Mouse (Mus musculus) liver, embryonic 15.5 days (tissue): ENCODE measurements around the gene Tfb2m. TPM values are rescaled to one million over a fixed set of nuclear protein-coding genes. Genes with fewer than 3 reads are reported as not detected.
"Not testable (repeated sequence)": the region's sequence is repeated elsewhere in the genome, so short reads cannot be mapped to it uniquely, and the experiment has no call there.

Experiments
- ATAC-seq: fragments of 200-750 bp; cut with Nextera tagmentation; 2 replicates; pipeline ENCODE4 v1.8.0; 2017; ENCODE audit warnings: moderate number of reproducible peaks, mild to moderate bottlenecking, moderate library complexity; ENCODE audit not compliant: insufficient read depth
- H3K27ac ChIP-seq: fragments of 300-500 bp; sonication (generic); replicated peaks from 2 replicates; pipeline ENCODE4 v1.5.1; 2015; ENCODE audit warnings: mild to moderate bottlenecking, inconsistent platforms
- H3K27me3 ChIP-seq: fragments of 300-500 bp; sonication (generic); 2 replicates; pipeline ENCODE4 v1.6.1; 2015; ENCODE audit warnings: mild to moderate bottlenecking, inconsistent platforms
- H3K36me3 ChIP-seq: fragments of 300-500 bp; sonication (generic); replicated peaks from 2 replicates; pipeline ENCODE4 v1.6.1; 2015; ENCODE audit warnings: moderate library complexity, mild to moderate bottlenecking, inconsistent platforms
- H3K4me1 ChIP-seq: fragments of 300-500 bp; sonication (generic); replicated peaks from 2 replicates; pipeline ENCODE4 v1.6.1; 2015; ENCODE audit warnings: inconsistent platforms
- H3K4me2 ChIP-seq: fragments of 300-500 bp; sonication (generic); 2 replicates; pipeline ENCODE4 v1.6.1; 2015; ENCODE audit warnings: moderate library complexity, mild to moderate bottlenecking, inconsistent platforms
- H3K4me3 ChIP-seq: fragments of 300-500 bp; sonication (generic); replicated peaks from 2 replicates; pipeline ENCODE4 v1.5.1; 2015; ENCODE audit warnings: mild to moderate bottlenecking, inconsistent platforms
- H3K9ac ChIP-seq: fragments of 300-500 bp; sonication (generic); 2 replicates; pipeline ENCODE4 v1.6.1; 2015; ENCODE audit warnings: moderate library complexity, mild to moderate bottlenecking, inconsistent platforms
- H3K9me3 ChIP-seq: fragments of 300-500 bp; sonication (generic); replicated peaks from 2 replicates; pipeline ENCODE4 v1.6.1; 2016; ENCODE audit warnings: inconsistent platforms
- WGBS: fragments of 180-500 bp; shearing (Covaris S2); methylation state at CpG from one replicate; pipeline ENCODE4 v1.1.7; 2015; ENCODE audit warnings: mixed read lengths; ENCODE audit not compliant: insufficient replicate concordance; 5-methylcytosine and 5-hydroxymethylcytosine counted together
- polyA plus RNA-seq: library from polyadenylated mRNA; unstranded; fragments of >200 nt; fragmentation: Nextera tagmentation; extraction: Ambion mirVana; gene quantifications from 2 replicates; pipeline ENCODE4 v1.2.1, GENCODE M21; 2015

Tfb2m gene
- 8.2 and 8.3 TPM in 2 replicates for polyA plus RNA-seq

DNA sequence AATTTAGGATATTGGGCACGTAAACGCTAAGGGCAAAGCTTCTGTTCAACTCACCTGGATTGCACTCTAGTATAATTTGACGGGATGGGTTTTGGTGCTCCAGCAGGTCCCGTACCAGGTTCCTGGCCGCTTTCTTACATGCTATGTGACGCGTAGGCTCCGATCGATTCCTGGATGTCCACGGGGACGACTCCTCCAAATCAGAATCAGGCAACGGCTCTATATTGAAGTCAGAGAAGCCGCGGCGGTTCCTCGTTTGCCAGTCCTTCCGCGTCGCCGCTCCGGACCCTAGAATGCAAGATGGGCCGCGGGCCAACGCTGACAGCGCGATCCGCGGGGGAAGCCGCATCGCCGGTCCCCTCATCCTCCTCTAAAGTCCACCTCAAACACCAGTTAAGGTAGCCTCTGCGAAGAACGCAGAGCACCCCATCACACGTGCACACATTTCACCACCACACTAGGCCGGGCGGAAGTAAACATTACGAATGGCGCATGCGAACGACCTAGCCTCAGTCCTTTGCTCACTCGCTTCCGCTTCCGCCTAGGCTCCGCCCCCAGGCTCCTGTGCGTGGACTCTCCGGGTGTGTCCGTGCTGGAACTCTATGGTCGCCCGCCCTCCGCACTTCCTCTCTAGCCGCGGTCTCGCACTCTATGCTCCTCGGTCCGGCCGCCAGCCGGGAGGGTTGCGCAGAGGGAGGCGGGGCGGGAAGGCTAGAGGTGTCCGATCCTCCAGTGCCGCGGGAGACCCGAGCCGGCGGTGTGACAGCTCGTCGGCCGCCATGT lies at the start of gene Tfb2m, which contains the start of gene Cnst:
Gene Tfb2m, minus strand, starts transcription at position 500 of the 783 bp plus-strand sequence.
Gene Cnst, plus strand, starts transcription at position 603 of the 783 bp plus-strand sequence.
- not testable (repeated sequence) for H3K27me3 ChIP-seq, H3K9me3 ChIP-seq
- Histone ChIP-seq H3K4me2 (peak within 1 kb of the TSS; percentile 76), H3K4me3 (peak within 1 kb of the TSS; percentile 79), H3K4me1 (peaks cover 51% of the 10 kb centered on the region), H3K9ac (peak within 1 kb of the TSS; percentile 87), H3K36me3 (peaks cover 16% of the 10 kb centered on the region), H3K27ac (peak within 1 kb of the TSS; percentile 97)
- under 1% methylated on average over 69 of the region's 69 CpGs for WGBS
- peak; percentile 99 for ATAC-seq

DNA sequence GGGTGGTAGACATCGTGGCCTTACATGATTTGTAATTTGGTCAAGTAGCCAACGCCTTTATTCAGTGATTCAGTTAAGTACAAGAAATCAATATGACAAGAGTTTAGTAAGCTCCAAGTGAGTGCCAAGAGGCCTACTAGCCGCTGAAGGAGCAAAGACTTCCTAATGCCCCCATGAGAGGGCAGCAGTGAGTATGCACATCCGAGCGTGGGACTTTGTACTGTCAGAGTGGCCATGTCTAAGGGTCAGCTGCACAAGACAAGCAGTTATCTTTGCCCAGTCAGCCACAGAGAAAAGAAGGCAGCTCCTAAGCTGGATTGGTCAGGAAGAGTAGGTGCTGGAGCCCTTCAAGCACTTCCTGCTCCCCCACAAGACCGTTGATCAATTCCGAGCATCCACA lies 46.9 kb upstream of the Tfb2m start:
- no peak for ATAC-seq
- H3K4me3 ChIP-seq: no peak overlapping the region
- no peak overlapping the region for H3K9ac ChIP-seq
- WGBS: 74% methylated on average over 7 of the region's 7 CpGs
- no peak overlapping the region for H3K27ac ChIP-seq
- H3K4me2 ChIP-seq: no peak overlapping the region
- H3K4me1 ChIP-seq: no peaks in the 10 kb centered on the region
- H3K36me3 ChIP-seq: peaks cover 14% of the 10 kb centered on the region
- no peaks in the 10 kb centered on the region for H3K27me3 ChIP-seq
- H3K9me3 ChIP-seq: no peaks in the 10 kb centered on the region

DNA sequence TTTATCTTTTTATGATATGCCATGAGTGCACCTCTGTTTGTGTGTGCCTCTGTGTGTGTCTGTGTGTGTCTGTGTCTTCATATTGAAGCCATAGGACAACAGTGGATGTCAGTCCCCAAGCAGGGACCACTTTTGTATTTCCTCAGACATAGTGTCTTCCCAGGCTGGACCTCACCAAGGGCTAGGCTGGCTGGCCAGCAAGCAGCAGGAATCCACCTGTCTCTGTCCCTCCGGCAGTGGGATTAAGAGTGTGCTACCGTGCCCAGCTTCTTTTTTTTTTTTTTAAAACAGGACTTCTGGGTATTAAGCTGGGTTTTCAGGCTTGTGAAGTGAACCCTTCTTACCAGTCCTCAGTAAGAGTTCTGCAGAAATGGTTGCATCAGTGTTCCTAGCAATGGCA lies 46.1 kb upstream of the Tfb2m start:
- Histone ChIP-seq H3K4me1 (no peaks in the 10 kb centered on the region), H3K27me3 (no peaks in the 10 kb centered on the region), H3K9ac (no peak overlapping the region), H3K36me3 (peaks cover 14% of the 10 kb centered on the region), H3K27ac (no peak overlapping the region), H3K4me3 (no peak overlapping the region), H3K9me3 (no peaks in the 10 kb centered on the region), H3K4me2 (no peak overlapping the region)
- ATAC-seq: no peak
- WGBS: 89% methylated on average over 2 of the region's 2 CpGs

DNA sequence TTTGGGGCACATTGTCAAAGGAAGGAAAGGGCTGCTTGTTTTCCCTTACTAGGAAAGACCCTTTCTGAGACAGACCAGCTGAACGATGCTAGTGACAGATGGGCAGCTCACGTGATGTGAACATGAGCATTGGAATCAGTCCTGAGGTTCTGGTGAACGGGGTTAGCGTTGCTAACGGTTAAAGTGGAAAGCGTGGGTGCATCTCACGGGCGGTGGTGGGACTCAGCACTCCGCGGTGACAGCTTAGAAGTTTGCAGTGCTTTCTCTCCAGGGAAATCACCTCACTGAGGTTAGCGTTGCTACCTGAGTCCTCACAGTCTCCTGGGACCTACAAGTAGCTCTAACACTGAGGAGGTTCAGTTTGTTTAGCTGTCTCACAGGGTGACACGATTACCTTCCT lies 45.6 kb upstream of the Tfb2m start:
- no peak overlapping the region for H3K4me2 ChIP-seq
- peaks cover 14% of the 10 kb centered on the region for H3K36me3 ChIP-seq
- 84% methylated on average over 12 of the region's 12 CpGs for WGBS

DNA sequence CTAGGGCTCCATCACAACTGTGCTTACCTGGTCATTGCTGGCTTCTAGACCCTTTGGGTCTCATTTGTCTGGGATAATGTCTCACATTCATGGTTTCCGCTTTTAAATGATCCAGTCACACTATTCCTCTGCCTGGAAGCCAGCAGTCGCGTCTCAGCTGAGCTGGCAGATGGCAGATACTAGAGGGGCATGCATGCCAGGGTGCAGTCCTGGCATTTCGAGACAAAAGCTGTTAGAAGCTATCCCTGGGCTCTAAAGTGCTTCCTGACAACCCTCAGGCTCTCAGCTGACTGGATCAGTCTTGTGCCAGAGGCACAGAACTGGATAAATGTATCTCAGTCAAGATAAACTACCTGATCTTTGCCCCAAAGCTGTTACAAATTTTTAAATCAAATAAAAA lies 42.2 kb upstream of the Tfb2m start:
- H3K4me1 ChIP-seq: peaks cover 23% of the 10 kb centered on the region
- 77% methylated on average over 4 of the region's 4 CpGs for WGBS
- no peak overlapping the region for H3K4me2 ChIP-seq
- no peak overlapping the region for H3K4me3 ChIP-seq
- H3K36me3 ChIP-seq: peaks cover 9% of the 10 kb centered on the region
- no peak overlapping the region for H3K9ac ChIP-seq
- H3K9me3 ChIP-seq: no peaks in the 10 kb centered on the region
- no peaks in the 10 kb centered on the region for H3K27me3 ChIP-seq
- H3K27ac ChIP-seq: no peak overlapping the region
- no peak for ATAC-seq

More for the DNA sequence above, 45.6 kb upstream of the Tfb2m start:
- 0 out of 2 replicates have a peak, but pooled peaks cover 3% of the 10 kb centered on the region for H3K4me1 ChIP-seq
- no peak overlapping the region for H3K4me3 ChIP-seq
- no peak overlapping the region for H3K9ac ChIP-seq
- H3K9me3 ChIP-seq: no peaks in the 10 kb centered on the region
- H3K27ac ChIP-seq: no peak overlapping the region
- H3K27me3 ChIP-seq: no peaks in the 10 kb centered on the region
- no peak for ATAC-seq

DNA sequence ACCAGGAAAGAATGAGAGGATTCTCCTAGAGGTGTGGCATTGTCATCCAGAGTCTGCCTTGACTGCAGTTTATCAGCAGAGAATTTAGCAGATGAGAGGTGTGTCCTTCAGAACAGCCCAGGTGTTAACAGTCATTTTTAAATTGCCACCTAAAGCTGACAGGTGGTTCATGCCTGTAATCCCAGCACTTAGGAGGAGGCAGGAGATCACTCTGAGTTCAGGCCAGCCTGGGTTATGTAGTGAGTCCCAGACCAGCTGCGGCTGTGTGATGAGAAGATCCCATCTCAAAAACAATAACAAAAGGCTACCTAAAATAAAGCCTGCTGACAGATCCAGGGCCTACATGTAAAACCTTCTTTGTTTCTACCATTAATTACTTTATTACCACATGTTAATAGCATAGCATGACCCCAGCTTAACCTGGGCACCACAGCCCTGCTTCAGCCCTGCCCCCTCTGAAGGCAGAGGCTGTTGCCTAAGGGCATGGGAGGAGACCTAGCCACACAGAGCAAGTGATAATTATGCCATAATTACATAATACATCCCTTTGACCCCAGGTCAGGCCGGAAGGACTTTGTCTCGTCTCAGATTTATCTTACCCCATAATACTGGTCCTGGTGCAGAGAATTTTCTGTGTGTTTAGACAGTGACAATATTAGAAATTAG lies 40.5 kb upstream of the Tfb2m start:
- Histone ChIP-seq H3K4me1 (peaks cover 37% of the 10 kb centered on the region), H3K27ac (no peak overlapping the region)
- peak; percentile 31; the same call in 1 of the 2 replicates for ATAC-seq

DNA sequence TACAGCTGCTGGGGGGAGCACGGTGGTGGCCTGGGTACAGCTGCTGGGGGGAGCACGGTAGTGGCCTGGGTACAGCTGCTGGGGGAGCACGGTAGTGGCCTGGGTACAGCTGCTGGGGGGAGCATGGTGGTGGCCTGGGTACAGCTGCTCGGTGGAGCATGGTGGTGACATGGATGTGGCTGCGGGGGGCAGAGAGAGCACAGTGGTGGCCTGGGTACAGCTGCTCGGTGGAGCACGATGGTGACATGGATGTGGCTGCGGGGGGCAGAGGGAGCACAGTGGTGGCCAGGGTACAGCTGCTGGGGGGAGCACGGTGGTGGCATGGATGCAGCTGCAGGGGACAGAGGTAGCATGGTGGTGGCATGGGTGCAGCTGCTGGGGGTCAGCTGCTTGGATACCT lies 39.6 kb upstream of the Tfb2m start:
- no peak overlapping the region for H3K4me2 ChIP-seq
- no peak overlapping the region for H3K27ac ChIP-seq
- 89% methylated on average over 9 of the region's 9 CpGs for WGBS
- no peaks in the 10 kb centered on the region for H3K27me3 ChIP-seq
- H3K36me3 ChIP-seq: peaks cover 9% of the 10 kb centered on the region
- no peak overlapping the region for H3K4me3 ChIP-seq
- H3K9ac ChIP-seq: no peak overlapping the region
- no peak for ATAC-seq
- no peaks in the 10 kb centered on the region for H3K9me3 ChIP-seq
- H3K4me1 ChIP-seq: peaks cover 42% of the 10 kb centered on the region

More for the DNA sequence above, 40.5 kb upstream of the Tfb2m start:
- H3K4me3 ChIP-seq: no peak overlapping the region
- no peaks in the 10 kb centered on the region for H3K9me3 ChIP-seq
- WGBS: 58% methylated on average over 3 of the region's 3 CpGs
- no peak overlapping the region for H3K4me2 ChIP-seq
- H3K36me3 ChIP-seq: peaks cover 4% of the 10 kb centered on the region; the same call in 1 of the 2 replicates
- H3K9ac ChIP-seq: no peak overlapping the region
- no peaks in the 10 kb centered on the region for H3K27me3 ChIP-seq

DNA sequence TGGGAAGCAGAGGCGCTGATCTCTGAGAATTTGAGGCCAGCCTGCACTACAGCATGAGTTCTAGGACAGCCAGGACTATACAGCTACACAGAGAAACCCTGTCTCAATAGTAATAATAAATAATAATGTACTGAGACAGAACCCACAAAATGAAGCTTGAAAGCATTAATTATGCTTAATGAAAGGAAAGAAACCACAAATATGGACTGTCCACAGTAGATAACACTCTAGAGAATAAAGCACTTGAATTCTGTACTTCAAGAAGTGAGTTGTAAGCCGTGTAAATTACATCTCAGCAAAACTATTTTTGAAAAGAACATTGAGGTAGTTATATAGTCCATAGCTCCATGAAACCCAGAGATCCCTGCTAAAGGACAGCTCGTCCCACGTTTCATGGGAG lies 38.2 kb upstream of the Tfb2m start:
- peaks cover 56% of the 10 kb centered on the region for H3K4me1 ChIP-seq

DNA sequence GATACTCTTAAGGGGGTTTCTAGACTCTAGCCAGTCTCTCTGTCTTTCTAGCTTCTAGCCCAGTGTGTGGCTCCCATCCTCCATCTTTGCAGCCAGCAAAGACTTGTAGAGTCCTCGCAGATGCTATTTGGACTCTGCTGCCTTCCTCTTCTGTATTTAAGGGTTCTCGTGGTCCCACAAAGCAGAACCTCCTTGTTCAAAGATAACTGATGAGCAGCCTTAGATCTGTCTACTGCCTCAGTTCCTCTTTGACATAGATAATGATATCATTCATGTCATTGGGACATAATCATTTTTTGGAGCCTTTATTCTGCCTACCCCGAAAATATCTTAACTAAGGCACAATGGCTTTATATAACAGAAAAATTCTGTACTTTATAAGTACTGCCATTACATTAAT lies 37.0 kb upstream of the Tfb2m start:
- WGBS: 34% methylated on average over 3 of the region's 3 CpGs
- ATAC-seq: no peak
- no peaks in the 10 kb centered on the region for H3K27me3 ChIP-seq
- no peak overlapping the region for H3K9ac ChIP-seq
- H3K4me2 ChIP-seq: no peak overlapping the region
- peaks cover 67% of the 10 kb centered on the region for H3K4me1 ChIP-seq
- H3K9me3 ChIP-seq: no peaks in the 10 kb centered on the region
- no peak overlapping the region for H3K4me3 ChIP-seq
- peaks cover 27% of the 10 kb centered on the region for H3K36me3 ChIP-seq
- no peak overlapping the region for H3K27ac ChIP-seq

More for the DNA sequence above, 38.2 kb upstream of the Tfb2m start:
- Histone ChIP-seq H3K4me2 (no peak overlapping the region), H3K27ac (no peak overlapping the region), H3K27me3 (no peaks in the 10 kb centered on the region), H3K9me3 (no peaks in the 10 kb centered on the region), H3K4me3 (no peak overlapping the region), H3K9ac (no peak overlapping the region), H3K36me3 (peaks cover 23% of the 10 kb centered on the region)
- no peak for ATAC-seq
- WGBS: 63% methylated on average over 4 of the region's 4 CpGs

- H3K4me1 ChIP-seq: peaks cover 74% of the 10 kb centered on the region
- peaks cover 27% of the 10 kb centered on the region for H3K36me3 ChIP-seq
- H3K27me3 ChIP-seq: no peaks in the 10 kb centered on the region
- H3K4me2 ChIP-seq: peak overlapping the region; percentile 29; the same call in 1 of the 2 replicates
- no peak overlapping the region for H3K9ac ChIP-seq
- H3K9me3 ChIP-seq: no peaks in the 10 kb centered on the region
- no peak overlapping the region for H3K4me3 ChIP-seq
- 24% methylated on average over 6 of the region's 6 CpGs for WGBS
- peak; percentile 11; the same call in 1 of the 2 replicates for ATAC-seq
- H3K27ac ChIP-seq: no peak overlapping the region
Measured at GRCm38 (mm10) chr1:179582021-179582433, 36.0 kb upstream of the Tfb2m start.

DNA sequence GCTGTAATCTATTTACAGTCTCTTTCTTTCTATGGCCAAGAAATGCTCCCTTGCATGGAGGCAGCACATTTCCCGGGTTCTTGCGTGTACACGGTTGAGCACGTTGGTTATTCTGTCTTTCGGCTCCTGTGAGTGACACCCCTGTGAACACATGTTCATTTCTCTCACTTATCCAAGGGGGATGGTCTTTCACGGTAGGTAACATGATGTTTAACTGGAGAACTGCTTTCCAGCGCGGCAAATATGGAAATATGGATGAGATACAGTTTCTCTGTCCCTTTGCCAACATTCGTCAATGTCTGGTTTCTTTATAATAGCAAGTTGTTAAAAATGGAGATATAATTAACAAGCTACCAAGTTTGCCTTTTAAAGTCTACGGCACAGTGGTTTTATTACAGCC lies 35.4 kb upstream of the Tfb2m start:
- H3K9me3 ChIP-seq: no peaks in the 10 kb centered on the region
- no peak overlapping the region for H3K27ac ChIP-seq
- H3K9ac ChIP-seq: no peak overlapping the region
- H3K4me2 ChIP-seq: no peak overlapping the region
- peaks cover 27% of the 10 kb centered on the region for H3K36me3 ChIP-seq
- no peak for ATAC-seq
- no peak overlapping the region for H3K4me3 ChIP-seq
- WGBS: 85% methylated on average over 10 of the region's 10 CpGs
- H3K27me3 ChIP-seq: no peaks in the 10 kb centered on the region
- peaks cover 69% of the 10 kb centered on the region for H3K4me1 ChIP-seq
